Mouse (Mus musculus): ENCODE results near the gene Esrra. TPM values are rescaled to one million over a fixed set of nuclear protein-coding genes. Genes with fewer than 3 reads are reported as not detected.

Gene Esrra
- total RNA-seq, 1 experiment from 2014 or later, result 63.2 TPM

- DNase-seq, result peak; percentile 97
Measured at GRCm38 (mm10) chr19:6941372-6942248, 20.0 kb upstream of the Esrra start, which contains the start of gene Bad. TSS of gene Bad (plus strand) at chr19:6941861.

- DNase-seq, result no peak
Measured at GRCm38 (mm10) chr19:6940396-6941351, 19.1 kb upstream of the Esrra start.

- no peak for DNase-seq
Measured at GRCm38 (mm10) chr19:6939106-6940002, 17.7 kb upstream of the Esrra start.

- no peak for DNase-seq
Measured at GRCm38 (mm10) chr19:6937541-6938465, 16.2 kb upstream of the Esrra start.

GRCm38 (mm10) chr19:6936299-6936698 lies 14.7 kb upstream of the Esrra start:
- no peak for DNase-seq

GRCm38 (mm10) chr19:6934195-6934977 lies 12.8 kb upstream of the Esrra start, which contains the start of gene Kcnk4:
TSS of gene Kcnk4 (minus strand) at chr19:6934515.
- no peak for DNase-seq

GRCm38 (mm10) chr19:6933436-6934194 lies 12.0 kb upstream of the Esrra start:
- DNase-seq, result peak; percentile 62

GRCm38 (mm10) chr19:6933102-6933435 lies 11.5 kb upstream of the Esrra start:
- no peak for DNase-seq

GRCm38 (mm10) chr19:6932018-6932417 lies 10.4 kb upstream of the Esrra start:
- no peak for DNase-seq

- DNase-seq, result no peak
Measured at GRCm38 (mm10) chr19:6931002-6931401, 9.4 kb upstream of the Esrra start.

- DNase-seq, result no peak
Measured at GRCm38 (mm10) chr19:6928080-6928479, 6.5 kb upstream of the Esrra start.

- DNase-seq, result peak; percentile 64
Measured at GRCm38 (mm10) chr19:6926559-6927255, 5.1 kb upstream of the Esrra start.

- no peak for DNase-seq
Measured at GRCm38 (mm10) chr19:6925611-6926329, 4.2 kb upstream of the Esrra start.

GRCm38 (mm10) chr19:6925307-6925573 lies 3.6 kb upstream of the Esrra start, which contains the start of gene Catsperz:
TSS of gene Catsperz (minus strand) at chr19:6925380.
- no peak for DNase-seq

- peak; percentile 93 for DNase-seq
Measured at GRCm38 (mm10) chr19:6924461-6925306, 3.1 kb upstream of the Esrra start.

- DNase-seq, result no peak
Measured at GRCm38 (mm10) chr19:6922901-6923735, 1.5 kb upstream of the Esrra start.
